Mouse (Mus musculus): ENCODE measurements around the gene Spop. TPM values are rescaled to one million over a fixed set of nuclear protein-coding genes. Genes with fewer than 3 reads are reported as not detected.

Gene Spop
- polyA plus RNA-seq, 1 experiment from 2014 or later: 155 TPM

- Histone ChIP-seq H3K4me3 (ENCODE audit: low read length) (no peak overlapping the region), H3K9me3 (ENCODE audit: low read length) (no peaks in the 10 kb centered on the region), H3K27me3 (ENCODE audit: insufficient read depth, low read length) (no peaks in the 10 kb centered on the region), H3K27ac (ENCODE audit: low read length) (no peak overlapping the region), H3K36me3 (ENCODE audit: insufficient read depth, low read length) (no peaks in the 10 kb centered on the region), H3K4me1 (ENCODE audit: insufficient read depth, low read length) (no peaks in the 10 kb centered on the region), H3K4me2 (replicated peaks; ENCODE audit: low read depth, low read length) (no peak overlapping the region), H3K9ac (replicated peaks; ENCODE audit: low read length) (no peak overlapping the region)
- no peak for ATAC-seq (ENCODE audit: low FRiP score, low TSS enrichment)
- 95% methylated on average over 6 of the region's 6 CpGs for WGBS
These were observed 32.9 kb downstream of the Spop start for GRCm38 (mm10) chr11:95446580-95447305.

DNA sequence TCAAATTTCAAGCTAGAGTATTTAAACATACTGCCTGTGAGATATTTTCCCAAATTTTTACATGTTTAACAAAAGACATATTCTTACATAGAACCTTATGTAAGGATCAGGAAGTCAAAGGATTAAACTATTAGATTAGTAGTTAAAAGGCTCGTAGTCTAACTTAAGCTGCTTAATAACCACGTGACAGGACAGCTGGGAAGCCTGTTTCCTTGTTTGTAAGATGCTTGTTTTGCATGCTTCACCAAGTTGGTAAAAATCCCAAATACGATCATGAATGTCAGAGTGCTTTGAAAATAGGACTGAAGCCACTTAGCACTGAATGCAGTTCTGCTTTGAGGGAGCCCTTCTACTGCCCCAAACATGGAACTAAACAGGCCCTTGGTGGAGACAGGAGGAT is 34.5 kb downstream of the Spop start:
- no peaks in the 10 kb centered on the region for H3K27me3 ChIP-seq (ENCODE audit: insufficient read depth, low read length)
- H3K4me1 ChIP-seq (ENCODE audit: insufficient read depth, low read length): no peaks in the 10 kb centered on the region
- H3K9ac ChIP-seq (replicated peaks; ENCODE audit: low read length): no peak overlapping the region
- no peak overlapping the region for H3K4me2 ChIP-seq (replicated peaks; ENCODE audit: low read depth, low read length)
- no peaks in the 10 kb centered on the region for H3K9me3 ChIP-seq (ENCODE audit: low read length)
- H3K27ac ChIP-seq (ENCODE audit: low read length): no peak overlapping the region
- 82% methylated on average over 3 of the region's 3 CpGs for WGBS
- H3K36me3 ChIP-seq (ENCODE audit: insufficient read depth, low read length): no peaks in the 10 kb centered on the region
- no peak for ATAC-seq (ENCODE audit: low FRiP score, low TSS enrichment)
- no peak overlapping the region for H3K4me3 ChIP-seq (ENCODE audit: low read length)

- Histone ChIP-seq H3K4me1 (ENCODE audit: insufficient read depth, low read length) (0 out of 2 replicates have a peak, but pooled peaks cover 4% of the 10 kb centered on the region), H3K4me2 (replicated peaks; ENCODE audit: low read depth, low read length) (no peak overlapping the region), H3K36me3 (ENCODE audit: insufficient read depth, low read length) (no peaks in the 10 kb centered on the region), H3K4me3 (ENCODE audit: low read length) (no peak overlapping the region), H3K27ac (ENCODE audit: low read length) (no peak overlapping the region), H3K9me3 (ENCODE audit: low read length) (no peaks in the 10 kb centered on the region), H3K9ac (replicated peaks; ENCODE audit: low read length) (no peak overlapping the region), H3K27me3 (ENCODE audit: insufficient read depth, low read length) (no peaks in the 10 kb centered on the region)
- 48% methylated on average over 8 of the region's 8 CpGs for WGBS
- no peak for ATAC-seq (ENCODE audit: low FRiP score, low TSS enrichment)
These were observed 41.5 kb downstream of the Spop start for GRCm38 (mm10) chr11:95455331-95455730.

GRCm38 (mm10) chr11:95460872-95461271 is 47.0 kb downstream of the Spop start:
- no peak overlapping the region for H3K9ac ChIP-seq (replicated peaks; ENCODE audit: low read length)
- no peaks in the 10 kb centered on the region for H3K9me3 ChIP-seq (ENCODE audit: low read length)
- WGBS: 84% methylated on average over 2 of the region's 2 CpGs
- no peak overlapping the region for H3K4me3 ChIP-seq (ENCODE audit: low read length)
- H3K27ac ChIP-seq (ENCODE audit: low read length): no peak overlapping the region
- H3K4me2 ChIP-seq (replicated peaks; ENCODE audit: low read depth, low read length): no peak overlapping the region
- H3K36me3 ChIP-seq (ENCODE audit: insufficient read depth, low read length): no peaks in the 10 kb centered on the region
- no peaks in the 10 kb centered on the region for H3K4me1 ChIP-seq (ENCODE audit: insufficient read depth, low read length)
- no peaks in the 10 kb centered on the region for H3K27me3 ChIP-seq (ENCODE audit: insufficient read depth, low read length)
- ATAC-seq (ENCODE audit: low FRiP score, low TSS enrichment): no peak

DNA sequence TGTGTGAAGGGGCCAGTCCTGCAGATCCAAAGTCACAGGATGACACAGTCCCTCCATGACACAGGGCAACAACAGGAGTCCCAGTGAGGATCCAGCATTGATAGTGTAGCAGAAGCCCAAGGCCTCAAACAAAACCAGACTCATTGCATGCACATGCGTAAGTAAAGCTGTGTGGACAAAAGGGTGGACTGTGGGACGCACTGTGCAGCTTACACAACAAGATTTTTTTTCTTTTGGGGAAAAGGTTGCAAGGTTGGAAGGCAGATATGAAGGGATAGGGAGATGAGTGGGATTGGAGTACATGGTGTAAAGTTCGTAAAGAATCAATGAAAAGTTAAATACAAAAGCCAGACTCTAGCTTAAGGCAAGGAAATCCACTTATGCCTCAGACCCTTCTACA is 48.3 kb downstream of the Spop start:
- WGBS: 92% methylated on average over 3 of the region's 3 CpGs
- H3K4me1 ChIP-seq (ENCODE audit: insufficient read depth, low read length): no peaks in the 10 kb centered on the region
- ATAC-seq (ENCODE audit: low FRiP score, low TSS enrichment): no peak
- no peak overlapping the region for H3K4me3 ChIP-seq (ENCODE audit: low read length)
- no peak overlapping the region for H3K4me2 ChIP-seq (replicated peaks; ENCODE audit: low read depth, low read length)
- H3K9me3 ChIP-seq (ENCODE audit: low read length): no peaks in the 10 kb centered on the region
- H3K9ac ChIP-seq (replicated peaks; ENCODE audit: low read length): no peak overlapping the region
- no peaks in the 10 kb centered on the region; the same call in 1 of the 2 replicates for H3K36me3 ChIP-seq (ENCODE audit: insufficient read depth, low read length)
- no peaks in the 10 kb centered on the region for H3K27me3 ChIP-seq (ENCODE audit: insufficient read depth, low read length)
- no peak overlapping the region for H3K27ac ChIP-seq (ENCODE audit: low read length)

GRCm38 (mm10) chr11:95467731-95468130 is 53.9 kb downstream of the Spop start:
- 84% methylated on average over 1 of the region's 1 CpGs for WGBS
- Histone ChIP-seq H3K36me3 (ENCODE audit: insufficient read depth, low read length) (peaks cover 9% of the 10 kb centered on the region), H3K4me3 (ENCODE audit: low read length) (no peak overlapping the region), H3K4me2 (replicated peaks; ENCODE audit: low read depth, low read length) (no peak overlapping the region), H3K9me3 (ENCODE audit: low read length) (no peaks in the 10 kb centered on the region), H3K27me3 (ENCODE audit: insufficient read depth, low read length) (no peaks in the 10 kb centered on the region), H3K9ac (replicated peaks; ENCODE audit: low read length) (no peak overlapping the region), H3K4me1 (ENCODE audit: insufficient read depth, low read length) (no peaks in the 10 kb centered on the region), H3K27ac (ENCODE audit: low read length) (no peak overlapping the region)
- ATAC-seq (ENCODE audit: low FRiP score, low TSS enrichment): no peak

DNA sequence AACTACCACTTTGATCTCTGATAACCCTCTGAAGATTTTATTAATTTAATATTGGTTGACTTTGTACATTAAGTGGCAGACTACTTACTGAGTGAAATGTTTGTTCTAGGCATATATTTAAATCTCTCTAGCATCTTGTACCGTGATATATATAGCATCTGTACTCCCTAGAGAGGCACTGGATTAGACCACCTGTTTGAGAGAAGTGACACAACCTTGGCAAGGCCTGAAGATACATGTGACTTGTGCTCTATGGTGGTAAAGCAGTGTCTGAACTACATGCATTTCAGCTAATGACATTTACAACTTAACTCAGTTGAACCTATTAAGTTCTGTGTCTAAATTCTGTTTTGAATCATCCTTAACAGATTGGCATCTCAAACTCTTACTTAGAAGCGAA is 59.1 kb downstream of the Spop start:
- H3K4me2 ChIP-seq (replicated peaks; ENCODE audit: low read depth, low read length): no peak overlapping the region
- no peaks in the 10 kb centered on the region for H3K4me1 ChIP-seq (ENCODE audit: insufficient read depth, low read length)
- H3K27ac ChIP-seq (ENCODE audit: low read length): no peak overlapping the region
- no peaks in the 10 kb centered on the region for H3K27me3 ChIP-seq (ENCODE audit: insufficient read depth, low read length)
- no peaks in the 10 kb centered on the region for H3K9me3 ChIP-seq (ENCODE audit: low read length)
- H3K36me3 ChIP-seq (ENCODE audit: insufficient read depth, low read length): peaks cover 15% of the 10 kb centered on the region
- no peak overlapping the region for H3K4me3 ChIP-seq (ENCODE audit: low read length)
- no peak for ATAC-seq (ENCODE audit: low FRiP score, low TSS enrichment)
- WGBS: 79% methylated on average over 2 of the region's 2 CpGs
- H3K9ac ChIP-seq (replicated peaks; ENCODE audit: low read length): no peak overlapping the region

- no peak for ATAC-seq (ENCODE audit: low FRiP score, low TSS enrichment)
- H3K27me3 ChIP-seq (ENCODE audit: insufficient read depth, low read length): no peaks in the 10 kb centered on the region
- H3K4me3 ChIP-seq (ENCODE audit: low read length): no peak overlapping the region
- H3K9ac ChIP-seq (replicated peaks; ENCODE audit: low read length): no peak overlapping the region
- 97% methylated on average over 1 of the region's 1 CpGs for WGBS
- no peaks in the 10 kb centered on the region for H3K4me1 ChIP-seq (ENCODE audit: insufficient read depth, low read length)
- H3K36me3 ChIP-seq (ENCODE audit: insufficient read depth, low read length): peaks cover 15% of the 10 kb centered on the region
- H3K9me3 ChIP-seq (ENCODE audit: low read length): no peaks in the 10 kb centered on the region
- H3K4me2 ChIP-seq (replicated peaks; ENCODE audit: low read depth, low read length): no peak overlapping the region
- H3K27ac ChIP-seq (ENCODE audit: low read length): no peak overlapping the region
These were observed 59.6 kb downstream of the Spop start for GRCm38 (mm10) chr11:95473456-95473855.

DNA sequence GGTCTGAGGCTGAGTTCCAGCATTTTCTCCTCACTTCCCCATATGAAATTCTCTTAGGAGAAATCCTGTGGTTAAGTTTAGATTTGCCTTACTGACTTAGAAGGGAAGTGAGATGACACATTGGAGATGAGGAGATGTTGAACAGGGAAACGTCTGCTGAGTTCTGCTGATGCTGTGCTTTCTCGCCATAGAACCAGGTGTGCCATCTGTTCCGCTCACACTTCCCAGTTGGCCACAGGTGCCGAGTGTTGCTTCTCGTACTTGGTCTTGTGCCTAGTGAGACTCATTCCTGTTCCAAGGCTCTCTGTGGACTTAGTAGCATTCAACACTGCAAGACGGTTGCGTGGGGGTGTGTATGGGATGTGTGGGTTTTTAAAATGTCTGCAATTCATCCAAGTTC is 62.4 kb downstream of the Spop start:
- 88% methylated on average over 7 of the region's 7 CpGs for WGBS
- H3K4me2 ChIP-seq (replicated peaks; ENCODE audit: low read depth, low read length): no peak overlapping the region
- no peaks in the 10 kb centered on the region for H3K9me3 ChIP-seq (ENCODE audit: low read length)
- no peak overlapping the region for H3K4me3 ChIP-seq (ENCODE audit: low read length)
- H3K27me3 ChIP-seq (ENCODE audit: insufficient read depth, low read length): no peaks in the 10 kb centered on the region
- H3K36me3 ChIP-seq (ENCODE audit: insufficient read depth, low read length): peaks cover 21% of the 10 kb centered on the region
- H3K4me1 ChIP-seq (ENCODE audit: insufficient read depth, low read length): no peaks in the 10 kb centered on the region
- ATAC-seq (ENCODE audit: low FRiP score, low TSS enrichment): no peak
- no peak overlapping the region for H3K27ac ChIP-seq (ENCODE audit: low read length)
- no peak overlapping the region for H3K9ac ChIP-seq (replicated peaks; ENCODE audit: low read length)

- Histone ChIP-seq H3K4me3 (ENCODE audit: low read length) (no peak overlapping the region), H3K9me3 (ENCODE audit: low read length) (no peaks in the 10 kb centered on the region), H3K4me1 (ENCODE audit: insufficient read depth, low read length) (no peaks in the 10 kb centered on the region), H3K4me2 (replicated peaks; ENCODE audit: low read depth, low read length) (no peak overlapping the region), H3K36me3 (ENCODE audit: insufficient read depth, low read length) (0 out of 2 replicates have a peak, but pooled peaks cover 18% of the 10 kb centered on the region), H3K9ac (replicated peaks; ENCODE audit: low read length) (no peak overlapping the region), H3K27me3 (ENCODE audit: insufficient read depth, low read length) (no peaks in the 10 kb centered on the region), H3K27ac (ENCODE audit: low read length) (no peak overlapping the region)
- ATAC-seq (ENCODE audit: low FRiP score, low TSS enrichment): no peak
- 85% methylated on average over 4 of the region's 4 CpGs for WGBS
These were observed 65.6 kb downstream of the Spop start for GRCm38 (mm10) chr11:95479458-95479857.

All from kidney, embryonic 16.5 days (tissue).